Mouse (Mus musculus): Measurements from ENCODE around the gene Trim41. TPM values are rescaled to one million over a fixed set of nuclear protein-coding genes. Genes with fewer than 3 reads are reported as not detected.
A peak's percentile ranks its signal among the peaks of the same experiment; 100 is the strongest.

The Trim41 gene
- 7.5 TPM in 2 replicates for polyA plus RNA-seq (2015; fragmentation: Nextera tagmentation; extraction: Ambion mirVana)

DNA sequence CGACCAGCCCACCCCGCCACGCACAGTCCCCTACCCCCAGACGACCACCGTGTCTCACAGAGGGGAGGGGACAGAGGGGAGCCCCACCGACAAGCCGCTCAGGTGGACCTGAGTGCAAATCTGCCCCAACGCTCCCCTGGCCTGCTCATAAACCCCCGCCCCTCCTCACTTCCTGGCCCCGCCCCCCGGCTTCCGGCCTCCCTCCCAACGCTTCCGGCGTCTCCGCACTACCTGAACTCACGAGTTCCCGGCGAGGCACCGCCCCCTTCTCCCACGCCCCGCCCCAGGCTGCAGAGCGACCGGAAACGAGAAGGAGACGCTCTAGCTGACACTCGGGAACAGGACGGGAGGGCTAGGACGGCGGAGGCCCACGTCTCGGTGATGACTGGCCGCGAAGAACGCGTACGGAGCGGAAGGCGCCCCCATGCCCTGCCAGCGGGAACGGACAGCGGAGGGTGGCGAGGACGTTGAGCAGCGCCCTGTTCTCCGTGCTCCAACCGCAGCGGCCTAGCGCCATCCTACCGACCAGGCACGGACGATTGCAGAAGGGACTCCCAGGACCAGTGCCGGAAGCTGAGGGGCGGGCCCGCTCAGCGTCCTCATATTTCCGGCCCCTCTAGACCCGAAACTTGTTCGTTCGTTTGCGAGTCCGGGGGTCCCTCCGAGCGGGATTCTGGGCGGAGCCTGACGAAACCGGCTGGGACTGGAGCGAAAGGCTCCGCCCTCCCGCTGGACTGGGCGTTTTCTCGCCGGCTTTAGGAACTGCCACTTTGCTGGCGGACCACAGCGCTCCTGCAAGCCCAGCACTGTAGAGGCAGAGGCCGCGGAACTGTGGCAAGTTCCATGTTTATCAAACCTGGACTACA lies at the start of gene Trim41:
Gene Trim41 (minus strand): TSS at position 554 of the 866 bp plus-strand sequence.
- Histone ChIP-seq H3K9me3 (no peaks in the 10 kb centered on the region), H3K4me2 (peak within 1 kb of the TSS; percentile 81), H3K4me1 (replicated peaks) (peaks cover 33% of the 10 kb centered on the region), H3K27ac (peak within 1 kb of the TSS; percentile 97), H3K36me3 (peaks cover 14% of the 10 kb centered on the region), H3K27me3 (0 out of 2 replicates have a peak, but pooled peaks cover 3% of the 10 kb centered on the region), H3K4me3 (peak within 1 kb of the TSS; percentile 76), H3K9ac (peak within 1 kb of the TSS; percentile 82)
- WGBS = under 1% methylated on average over 73 of the region's 77 CpGs
- peak; percentile 98 for ATAC-seq (ENCODE audit: low FRiP score)

DNA sequence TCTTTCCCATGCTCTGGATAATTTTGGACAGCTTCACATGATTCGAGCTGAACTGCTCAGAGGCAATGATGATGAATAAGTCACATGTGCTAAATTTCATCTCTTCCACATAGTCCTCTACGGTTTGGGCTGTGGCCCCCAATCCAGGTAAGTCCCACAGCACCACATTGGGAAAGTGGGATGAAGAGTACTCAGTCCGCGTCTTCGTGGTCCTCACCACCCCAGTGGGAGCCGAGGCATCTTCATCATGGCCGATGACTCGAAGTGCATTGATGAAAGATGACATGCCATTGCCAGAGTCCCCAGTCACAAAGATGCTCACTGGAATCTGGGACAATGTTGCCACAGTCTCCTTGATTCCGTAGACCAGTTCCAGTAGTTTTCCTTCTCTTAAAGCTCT lies 49.3 kb upstream of the Trim41 start:
- Histone ChIP-seq H3K36me3 (no peaks in the 10 kb centered on the region), H3K4me1 (replicated peaks) (peaks cover 8% of the 10 kb centered on the region), H3K4me3 (no peak overlapping the region), H3K27me3 (0 out of 2 replicates have a peak, but pooled peaks cover 2% of the 10 kb centered on the region), H3K4me2 (no peak overlapping the region), H3K9ac (no peak overlapping the region), H3K27ac (no peak overlapping the region), H3K9me3 (no peaks in the 10 kb centered on the region)
- no peak for ATAC-seq (ENCODE audit: low FRiP score)
- 95% methylated on average over 9 of the region's 9 CpGs for WGBS

DNA sequence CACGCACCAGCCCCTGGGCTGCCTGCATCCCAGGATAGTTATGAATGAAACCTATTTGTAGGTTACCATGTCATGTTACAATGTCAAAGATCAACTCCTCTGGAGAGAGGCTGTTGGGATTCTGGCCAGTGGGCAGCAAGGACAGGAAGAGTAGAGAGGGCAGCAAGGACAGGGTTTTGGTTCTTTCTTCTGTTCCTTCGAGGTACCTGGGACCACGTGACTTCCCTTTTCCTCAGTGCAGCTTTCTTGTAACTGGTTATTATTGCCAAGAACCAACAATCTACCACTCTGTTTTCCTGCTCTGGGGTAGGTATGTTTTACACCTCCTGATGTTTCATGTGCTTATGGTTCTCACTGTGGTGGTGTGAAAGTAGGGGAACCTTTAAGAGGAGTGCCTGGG lies 46.7 kb upstream of the Trim41 start:
- Histone ChIP-seq H3K4me1 (replicated peaks) (peaks cover under 1% of the 10 kb centered on the region), H3K9me3 (no peaks in the 10 kb centered on the region), H3K4me2 (no peak overlapping the region), H3K4me3 (no peak overlapping the region), H3K9ac (no peak overlapping the region), H3K27ac (no peak overlapping the region), H3K36me3 (no peaks in the 10 kb centered on the region), H3K27me3 (peaks cover 16% of the 10 kb centered on the region; the same call in 1 of the 2 replicates)
- 86% methylated on average over 3 of the region's 3 CpGs for WGBS
- ATAC-seq (ENCODE audit: low FRiP score) = no peak

DNA sequence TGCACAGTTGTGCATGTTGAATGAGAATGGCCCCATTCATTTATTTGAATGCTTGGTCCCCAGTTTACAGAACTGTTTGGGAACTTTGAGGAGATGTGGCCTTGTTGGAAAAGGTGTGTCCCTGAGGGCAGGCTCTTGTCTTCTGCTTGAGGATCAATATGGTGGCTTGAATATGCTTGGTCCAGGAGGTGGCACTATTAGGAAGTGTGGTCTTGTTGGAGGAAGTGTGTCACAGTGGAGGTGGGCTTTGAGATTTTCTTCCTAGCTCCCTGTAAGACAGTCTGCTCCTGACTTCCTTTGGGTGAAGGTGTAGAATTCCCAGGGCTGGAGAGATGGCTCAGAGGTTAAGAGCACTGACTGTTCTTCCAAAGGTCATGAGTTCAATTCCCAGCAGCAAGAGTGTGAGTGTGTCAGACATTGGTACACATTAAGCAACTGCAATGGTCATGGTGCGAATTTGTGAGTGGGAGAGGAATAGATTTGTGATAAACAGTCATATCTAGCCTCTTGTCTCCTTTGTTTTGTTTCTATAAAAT lies 45.7 kb upstream of the Trim41 start:
- Histone ChIP-seq H3K27ac (no peak overlapping the region), H3K36me3 (no peaks in the 10 kb centered on the region), H3K9me3 (no peaks in the 10 kb centered on the region), H3K4me1 (replicated peaks) (peaks cover 10% of the 10 kb centered on the region), H3K4me3 (no peak overlapping the region), H3K4me2 (no peak overlapping the region), H3K27me3 (peaks cover 16% of the 10 kb centered on the region; the same call in 1 of the 2 replicates), H3K9ac (no peak overlapping the region)
- no peak for ATAC-seq (ENCODE audit: low FRiP score)
- 83% methylated on average over 1 of the region's 1 CpGs for WGBS

DNA sequence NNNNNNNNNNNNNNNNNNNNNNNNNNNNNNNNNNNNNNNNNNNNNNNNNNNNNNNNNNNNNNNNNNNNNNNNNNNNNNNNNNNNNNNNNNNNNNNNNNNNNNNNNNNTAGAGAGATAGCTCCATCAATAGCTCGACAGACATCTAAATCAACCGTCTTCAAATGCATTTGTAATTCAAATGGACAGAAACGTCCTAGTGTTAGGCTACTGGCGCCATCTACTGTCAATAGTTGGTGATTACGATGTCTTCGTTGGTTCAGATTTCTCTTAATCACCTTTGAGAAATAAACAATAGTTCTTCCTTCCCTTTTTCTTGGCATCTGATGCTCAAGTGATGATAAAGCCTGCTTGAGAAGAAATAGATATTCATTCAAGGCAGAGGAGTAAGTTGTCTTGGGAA lies 41.9 kb upstream of the Trim41 start:
- ATAC-seq (ENCODE audit: low FRiP score) = no peak
- peak overlapping the region; percentile 60 for H3K4me3 ChIP-seq
- H3K4me1 ChIP-seq (replicated peaks) = peaks cover 26% of the 10 kb centered on the region
- H3K9me3 ChIP-seq = no peaks in the 10 kb centered on the region
- H3K27ac ChIP-seq = no peak overlapping the region
- H3K4me2 ChIP-seq = peak overlapping the region; percentile 79
- no peak overlapping the region for H3K9ac ChIP-seq
- peaks cover 19% of the 10 kb centered on the region; the same call in 1 of the 2 replicates for H3K27me3 ChIP-seq
- under 1% methylated on average over 6 of the region's 6 CpGs for WGBS
- H3K36me3 ChIP-seq = no peaks in the 10 kb centered on the region

DNA sequence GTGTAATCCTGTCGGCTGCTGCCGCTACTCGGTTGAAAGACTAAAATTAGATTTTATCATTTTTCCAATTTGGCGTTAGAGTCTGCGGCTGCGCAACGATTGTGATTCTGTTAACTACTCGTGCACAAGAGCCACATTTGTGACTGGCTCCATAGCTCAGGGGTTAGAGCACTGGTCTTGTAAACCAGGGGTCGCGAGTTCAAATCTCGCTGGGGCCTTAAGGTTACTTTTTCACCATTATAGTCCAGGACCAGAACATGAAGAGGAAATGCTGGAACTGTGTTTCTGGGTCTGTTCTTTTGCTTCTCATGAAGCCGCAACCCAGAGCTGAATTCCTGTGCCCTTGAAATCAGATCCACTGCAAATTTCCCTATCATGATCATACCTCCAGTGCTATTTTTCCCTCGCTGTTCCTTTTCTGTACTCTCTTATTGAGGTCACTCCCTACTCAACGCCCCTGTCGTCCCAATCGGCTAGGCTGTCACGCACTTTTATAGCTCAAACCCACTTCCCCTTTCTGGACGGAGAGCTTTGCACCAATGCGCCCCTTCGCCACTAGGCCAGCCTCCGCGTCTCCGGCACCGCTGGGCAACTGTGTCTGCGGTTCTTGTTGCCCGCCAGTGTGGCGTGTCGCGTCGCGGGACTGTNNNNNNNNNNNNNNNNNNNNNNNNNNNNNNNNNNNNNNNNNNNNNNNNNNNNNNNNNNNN lies 36.5 kb upstream of the Trim41 start:
- peaks cover 34% of the 10 kb centered on the region for H3K4me1 ChIP-seq (replicated peaks)
- peak overlapping the region; percentile 60 for H3K4me3 ChIP-seq
- no peaks in the 10 kb centered on the region for H3K36me3 ChIP-seq
- peak; percentile 52 for ATAC-seq (ENCODE audit: low FRiP score)
- under 1% methylated on average over 31 of the region's 31 CpGs for WGBS
- H3K4me2 ChIP-seq = peak overlapping the region; percentile 79
- peaks cover 18% of the 10 kb centered on the region for H3K27me3 ChIP-seq
- H3K9me3 ChIP-seq = no peaks in the 10 kb centered on the region
- H3K9ac ChIP-seq = peak overlapping the region; percentile 72
- peak overlapping the region; percentile 31; the same call in 1 of the 2 replicates for H3K27ac ChIP-seq

DNA sequence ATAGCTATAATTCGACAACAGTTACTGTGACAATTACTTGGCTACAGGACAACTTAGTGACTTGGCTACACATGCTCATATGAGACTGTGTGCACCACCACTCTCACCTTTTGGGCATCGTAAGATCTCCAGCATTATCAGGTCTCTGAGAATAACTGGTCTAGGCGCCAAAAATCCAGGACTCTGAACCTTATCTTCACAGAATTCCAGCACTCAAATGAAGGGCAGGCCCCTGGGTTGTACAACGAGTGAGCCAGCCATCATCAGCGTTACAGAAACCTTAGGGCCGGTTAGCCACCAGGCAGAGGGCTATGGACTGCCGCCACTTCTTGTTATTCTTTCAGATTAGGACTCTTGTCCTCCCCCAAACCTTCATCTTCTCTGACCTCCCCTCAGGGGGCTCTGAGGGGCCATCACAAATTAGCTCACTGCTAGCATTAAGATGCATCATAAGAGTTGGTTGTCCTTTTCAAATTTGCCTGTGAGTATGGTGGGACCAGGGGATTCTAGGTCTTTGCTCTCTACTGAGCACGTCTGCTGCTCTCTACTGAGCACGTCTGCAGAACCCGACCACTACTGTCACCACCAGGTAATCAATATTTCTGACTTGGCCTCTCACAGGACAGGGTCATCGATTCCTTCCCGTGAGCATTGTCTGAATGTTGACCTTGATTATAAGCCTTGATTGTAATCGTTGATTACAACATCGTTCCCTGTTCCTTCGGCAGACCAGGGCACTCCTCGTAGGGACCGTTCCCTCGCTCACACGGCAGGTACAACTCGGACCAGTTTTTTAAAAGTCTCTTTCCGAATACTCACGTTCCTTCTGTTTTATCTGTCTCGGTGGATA lies 35.7 kb upstream of the Trim41 start:
- Histone ChIP-seq H3K9ac (peak overlapping the region; percentile 72), H3K27me3 (peaks cover 21% of the 10 kb centered on the region), H3K9me3 (no peaks in the 10 kb centered on the region), H3K4me2 (peak overlapping the region; percentile 79), H3K4me3 (peak overlapping the region; percentile 60), H3K36me3 (no peaks in the 10 kb centered on the region), H3K4me1 (replicated peaks) (peaks cover 26% of the 10 kb centered on the region), H3K27ac (peak overlapping the region; percentile 31; the same call in 1 of the 2 replicates)
- WGBS = 8% methylated on average over 23 of the region's 23 CpGs
- peak; percentile 49 for ATAC-seq (ENCODE audit: low FRiP score)

DNA sequence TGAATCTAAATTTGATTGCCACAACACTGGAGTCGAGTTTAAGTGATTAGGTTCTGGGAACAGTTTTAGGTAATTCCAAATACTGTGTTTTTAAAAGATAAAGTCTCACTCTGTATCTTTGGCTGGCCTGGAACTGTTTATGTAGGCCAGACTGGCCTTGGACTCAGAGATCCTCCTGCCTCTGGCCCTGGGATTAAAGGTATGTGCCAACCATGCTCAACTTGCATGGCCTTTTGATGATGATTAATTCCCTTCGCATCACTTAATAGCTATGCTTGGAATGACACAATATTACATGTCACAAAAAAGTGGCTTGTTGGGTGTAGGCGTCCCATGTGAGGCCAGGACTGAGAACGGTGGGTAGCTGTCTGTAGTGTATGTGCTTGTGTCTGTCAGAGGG lies 35.0 kb upstream of the Trim41 start:
- Histone ChIP-seq H3K27ac (no peak overlapping the region), H3K9me3 (no peaks in the 10 kb centered on the region), H3K27me3 (peaks cover 21% of the 10 kb centered on the region), H3K4me2 (peak overlapping the region; percentile 79), H3K9ac (no peak overlapping the region), H3K4me3 (peak overlapping the region; percentile 60; the same call in 1 of the 2 replicates), H3K36me3 (no peaks in the 10 kb centered on the region), H3K4me1 (replicated peaks) (peaks cover 23% of the 10 kb centered on the region)
- no peak for ATAC-seq (ENCODE audit: low FRiP score)
- WGBS = 82% methylated on average over 4 of the region's 4 CpGs

DNA sequence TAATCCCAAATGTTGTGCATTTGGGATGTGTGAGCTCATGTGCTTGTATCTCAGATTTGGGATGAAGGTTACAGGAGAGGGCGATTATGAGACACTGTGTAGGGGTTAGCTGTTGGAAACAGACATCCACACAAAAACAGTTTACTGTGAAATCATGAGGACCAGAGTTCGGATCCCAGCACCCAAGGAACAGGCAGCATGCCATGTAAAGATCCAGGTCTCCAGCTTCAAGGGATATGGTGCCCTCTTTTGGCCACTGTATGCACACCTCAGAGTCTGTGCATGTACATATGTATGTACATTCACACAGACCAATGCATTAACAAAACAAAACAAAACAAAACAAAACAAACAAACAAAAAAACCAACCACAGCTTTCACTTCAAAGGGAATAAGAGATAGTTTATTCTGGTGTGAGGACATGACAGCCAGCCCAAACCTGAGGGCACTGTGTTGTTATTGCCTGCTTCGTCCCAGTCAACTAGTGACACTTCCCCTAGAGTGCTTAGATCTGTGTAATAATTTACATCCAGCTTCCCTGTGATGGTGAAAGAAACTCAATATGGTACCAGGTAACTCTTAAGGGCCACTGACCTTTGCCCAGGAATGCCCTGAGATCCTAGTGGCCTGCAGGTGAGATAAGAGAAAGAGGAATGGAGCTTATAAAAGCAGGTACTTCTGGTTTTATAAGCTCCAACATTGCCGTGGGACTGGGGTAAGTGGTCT lies 34.3 kb upstream of the Trim41 start:
- H3K27ac ChIP-seq = no peak overlapping the region
- ATAC-seq (ENCODE audit: low FRiP score) = no peak
- WGBS = 85% methylated on average over 4 of the region's 4 CpGs

DNA sequence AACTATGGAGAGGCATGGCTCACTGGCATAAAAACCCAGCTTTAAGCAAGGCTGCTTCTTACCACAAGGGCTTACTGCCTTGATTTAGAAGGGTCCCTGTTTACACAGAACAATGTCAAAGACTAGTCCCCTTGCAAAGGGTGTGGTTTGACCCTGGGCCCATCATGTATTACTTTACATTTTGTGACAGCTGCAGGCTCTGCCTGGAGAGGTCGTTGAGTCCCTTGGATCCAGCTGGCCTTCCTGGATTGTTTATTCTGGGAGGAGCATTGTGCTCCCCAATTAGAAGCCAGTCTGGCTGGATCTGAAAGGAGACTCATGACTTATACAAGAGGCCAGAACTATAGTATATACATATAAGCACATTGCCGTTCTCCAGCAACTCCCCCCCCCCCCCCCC lies 33.1 kb upstream of the Trim41 start:
- WGBS = 66% methylated on average over 2 of the region's 2 CpGs

More for the DNA sequence above, 34.3 kb upstream of the Trim41 start:
- no peak overlapping the region for H3K4me3 ChIP-seq
- no peaks in the 10 kb centered on the region for H3K9me3 ChIP-seq
- peaks cover 21% of the 10 kb centered on the region for H3K27me3 ChIP-seq
- H3K4me2 ChIP-seq = no peak overlapping the region
- H3K9ac ChIP-seq = no peak overlapping the region
- H3K36me3 ChIP-seq = no peaks in the 10 kb centered on the region
- H3K4me1 ChIP-seq (replicated peaks) = peaks cover 23% of the 10 kb centered on the region

DNA sequence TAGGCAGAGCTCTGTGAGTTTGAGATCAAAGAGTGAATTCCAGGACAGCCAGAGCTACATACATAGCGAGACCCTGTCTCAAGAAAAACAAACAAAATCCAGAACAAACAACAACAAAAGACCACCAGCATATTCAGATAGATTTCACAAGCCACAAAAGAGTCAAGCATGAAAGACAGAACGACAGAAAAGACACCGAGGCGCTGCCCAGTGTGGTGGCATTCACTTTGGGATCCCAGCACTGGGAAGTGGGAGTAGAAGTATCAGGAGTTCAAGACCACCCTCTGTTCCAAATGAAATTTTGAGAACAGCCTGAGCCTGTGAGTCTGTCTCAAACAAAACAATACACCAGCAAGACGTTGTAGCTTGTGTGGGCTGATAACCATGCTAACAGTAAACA lies 29.7 kb upstream of the Trim41 start:
- WGBS = 65% methylated on average over 5 of the region's 5 CpGs
- H3K36me3 ChIP-seq = no peaks in the 10 kb centered on the region
- no peak overlapping the region for H3K27ac ChIP-seq
- no peaks in the 10 kb centered on the region for H3K4me1 ChIP-seq (replicated peaks)
- no peak for ATAC-seq (ENCODE audit: low FRiP score)
- no peak overlapping the region for H3K9ac ChIP-seq
- no peak overlapping the region for H3K4me2 ChIP-seq
- no peak overlapping the region for H3K4me3 ChIP-seq
- H3K9me3 ChIP-seq = no peaks in the 10 kb centered on the region
- H3K27me3 ChIP-seq = peaks cover 26% of the 10 kb centered on the region

More for the DNA sequence above, 33.1 kb upstream of the Trim41 start:
- Histone ChIP-seq H3K4me2 (no peak overlapping the region), H3K27ac (no peak overlapping the region), H3K9ac (no peak overlapping the region), H3K36me3 (no peaks in the 10 kb centered on the region), H3K27me3 (peaks cover 25% of the 10 kb centered on the region), H3K4me3 (no peak overlapping the region), H3K9me3 (no peaks in the 10 kb centered on the region), H3K4me1 (replicated peaks) (peaks cover 20% of the 10 kb centered on the region)
- ATAC-seq (ENCODE audit: low FRiP score) = no peak
